Mouse (Mus musculus) heart, embryonic 10.5 days (tissue): ENCODE data around the gene Tbl1xr1. TPM values are rescaled to one million over a fixed set of nuclear protein-coding genes. Genes with fewer than 3 reads are reported as not detected.

Experiments
- DNase-seq: peaks from one replicate; pipeline ENCODE4 v3.0.0-alpha.2; 2017; ENCODE audit warnings: low spot score
- H3K27ac ChIP-seq: fragments of 300-500 bp; sonication (generic); 2 replicates; pipeline ENCODE4 v1.5.1; 2016; ENCODE audit warnings: mild to moderate bottlenecking
- H3K27me3 ChIP-seq: fragments of 300-500 bp; sonication (generic); 2 replicates; pipeline ENCODE4 v1.6.1; 2016; ENCODE audit warnings: mild to moderate bottlenecking; ENCODE audit not compliant: poor library complexity, insufficient read depth, severe bottlenecking
- H3K36me3 ChIP-seq: fragments of 300-500 bp; sonication (generic); 2 replicates; pipeline ENCODE4 v1.6.1; 2016; ENCODE audit warnings: mild to moderate bottlenecking, moderate library complexity
- H3K4me1 ChIP-seq: fragments of 300-500 bp; sonication (generic); 2 replicates; pipeline ENCODE4 v1.6.1; 2016; ENCODE audit warnings: mild to moderate bottlenecking
- H3K4me3 ChIP-seq: fragments of 300-500 bp; sonication (generic); 2 replicates; pipeline ENCODE4 v1.5.1; 2016; ENCODE audit warnings: mild to moderate bottlenecking, moderate library complexity
- H3K9me3 ChIP-seq: fragments of 300-500 bp; sonication (generic); 2 replicates; pipeline ENCODE4 v1.6.1; 2016; ENCODE audit warnings: mild to moderate bottlenecking, moderate library complexity
- WGBS: fragments of 180-500 bp; shearing (Covaris S2); methylation state at CpG from one replicate; pipeline ENCODE4 v1.1.7; 2016; 5-methylcytosine and 5-hydroxymethylcytosine counted together
- polyA plus RNA-seq: library from polyadenylated mRNA; unstranded; fragments of >200 nt; fragmentation: Nextera tagmentation; extraction: Ambion mirVana; gene quantifications from 2 replicates; pipeline ENCODE4 v1.2.1, GENCODE M21; 2016

Gene Tbl1xr1
- polyA plus RNA-seq, 1 experiment from 2014 or later, result 17.7 TPM

DNA sequence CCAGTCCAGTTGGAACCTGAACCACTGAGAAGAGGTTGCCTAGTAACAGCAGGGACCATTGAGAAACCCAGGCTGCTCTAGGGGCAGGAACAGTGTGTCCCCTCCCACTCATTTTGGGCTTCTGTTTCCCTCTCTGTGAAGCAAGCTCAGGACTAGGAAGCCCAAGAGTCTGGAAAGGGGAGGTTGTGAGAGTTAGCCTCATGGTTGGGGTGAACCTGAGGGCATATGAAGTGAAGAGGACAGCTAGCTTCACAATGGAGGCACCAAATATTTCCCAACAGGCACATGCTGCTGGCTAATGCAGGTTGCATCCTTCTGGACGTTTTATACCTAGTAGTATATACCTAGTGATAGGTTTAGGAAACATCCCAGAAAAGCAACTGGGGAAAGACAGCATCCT lies 122.3 kb downstream of the Tbl1xr1 start:
- H3K27me3 ChIP-seq, result no peaks in the 10 kb centered on the region
- WGBS, result 63% methylated on average over 1 of the region's 1 CpGs
- DNase-seq, result no peak
- no peaks in the 10 kb centered on the region for H3K9me3 ChIP-seq
- H3K4me3 ChIP-seq, result no peak overlapping the region
- H3K4me1 ChIP-seq, result no peaks in the 10 kb centered on the region
- H3K36me3 ChIP-seq, result peaks cover 70% of the 10 kb centered on the region
- H3K27ac ChIP-seq, result no peak overlapping the region

DNA sequence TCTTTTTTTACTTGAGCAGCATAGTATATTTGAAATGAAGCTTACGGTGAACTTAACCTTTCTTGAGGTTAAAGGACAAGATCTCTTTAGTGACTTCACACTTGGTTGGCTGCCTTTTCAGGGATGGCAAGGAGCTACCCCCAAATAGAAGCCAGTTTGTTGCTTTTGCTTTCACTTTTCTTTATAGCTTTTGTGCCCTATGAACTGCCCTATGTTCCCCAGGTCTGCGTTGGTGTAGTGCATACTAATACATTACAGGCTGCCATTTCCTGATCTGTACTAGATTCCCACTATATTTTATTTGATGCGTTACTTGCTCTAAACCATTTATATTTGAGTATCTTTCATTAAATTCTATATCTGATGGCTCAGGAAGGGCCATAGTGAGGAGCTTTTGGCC lies 127.7 kb downstream of the Tbl1xr1 start:
- 94% methylated on average over 3 of the region's 3 CpGs for WGBS
- no peaks in the 10 kb centered on the region for H3K4me1 ChIP-seq
- H3K9me3 ChIP-seq, result no peaks in the 10 kb centered on the region
- H3K27me3 ChIP-seq, result no peaks in the 10 kb centered on the region
- H3K27ac ChIP-seq, result no peak overlapping the region
- no peak overlapping the region for H3K4me3 ChIP-seq
- H3K36me3 ChIP-seq, result peaks cover 44% of the 10 kb centered on the region
- no peak for DNase-seq

GRCm38 (mm10) chr3:22221557-22221956 lies 145.1 kb downstream of the Tbl1xr1 start:
- DNase-seq, result no peak
- Histone ChIP-seq H3K4me3 (no peak overlapping the region), H3K27ac (no peak overlapping the region), H3K4me1 (0 out of 2 replicates have a peak, but pooled peaks cover 4% of the 10 kb centered on the region), H3K36me3 (peaks cover 3% of the 10 kb centered on the region; the same call in 1 of the 2 replicates), H3K9me3 (no peaks in the 10 kb centered on the region; the same call in 1 of the 2 replicates), H3K27me3 (no peaks in the 10 kb centered on the region)
- WGBS, result 74% methylated on average over 2 of the region's 2 CpGs

GRCm38 (mm10) chr3:22222351-22222750 lies 145.9 kb downstream of the Tbl1xr1 start:
- H3K36me3 ChIP-seq, result peaks cover 3% of the 10 kb centered on the region; the same call in 1 of the 2 replicates
- H3K27ac ChIP-seq, result no peak overlapping the region
- DNase-seq, result no peak
- no peak overlapping the region for H3K4me3 ChIP-seq
- no peaks in the 10 kb centered on the region for H3K27me3 ChIP-seq
- H3K9me3 ChIP-seq, result no peaks in the 10 kb centered on the region; the same call in 1 of the 2 replicates
- H3K4me1 ChIP-seq, result 0 out of 2 replicates have a peak, but pooled peaks cover 4% of the 10 kb centered on the region
- WGBS, result 25% methylated on average over 12 of the region's 12 CpGs

DNA sequence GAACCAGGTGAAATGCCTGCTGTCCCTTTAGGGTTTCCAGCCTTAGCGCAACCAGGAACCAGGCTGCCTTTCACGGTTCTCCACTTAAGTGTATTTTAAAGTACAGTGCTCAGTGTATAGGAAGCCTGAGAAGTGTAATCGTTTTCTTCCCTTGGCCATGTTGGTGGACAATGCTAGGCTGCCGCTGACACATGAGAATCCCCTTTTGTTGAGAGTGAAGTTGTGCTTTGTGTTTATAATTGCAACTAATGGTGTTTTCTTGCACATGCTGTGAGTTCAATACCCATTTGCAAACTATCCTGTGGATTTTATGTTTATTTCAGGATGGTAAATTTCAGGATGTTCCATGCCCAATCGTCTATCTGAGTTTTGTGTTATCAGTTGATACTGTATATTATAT lies 146.6 kb downstream of the Tbl1xr1 start:
- Histone ChIP-seq H3K9me3 (no peaks in the 10 kb centered on the region; the same call in 1 of the 2 replicates), H3K4me1 (0 out of 2 replicates have a peak, but pooled peaks cover 4% of the 10 kb centered on the region), H3K4me3 (no peak overlapping the region), H3K36me3 (peaks cover 3% of the 10 kb centered on the region; the same call in 1 of the 2 replicates), H3K27ac (no peak overlapping the region), H3K27me3 (no peaks in the 10 kb centered on the region)
- 87% methylated on average over 5 of the region's 5 CpGs for WGBS
- DNase-seq, result no peak

DNA sequence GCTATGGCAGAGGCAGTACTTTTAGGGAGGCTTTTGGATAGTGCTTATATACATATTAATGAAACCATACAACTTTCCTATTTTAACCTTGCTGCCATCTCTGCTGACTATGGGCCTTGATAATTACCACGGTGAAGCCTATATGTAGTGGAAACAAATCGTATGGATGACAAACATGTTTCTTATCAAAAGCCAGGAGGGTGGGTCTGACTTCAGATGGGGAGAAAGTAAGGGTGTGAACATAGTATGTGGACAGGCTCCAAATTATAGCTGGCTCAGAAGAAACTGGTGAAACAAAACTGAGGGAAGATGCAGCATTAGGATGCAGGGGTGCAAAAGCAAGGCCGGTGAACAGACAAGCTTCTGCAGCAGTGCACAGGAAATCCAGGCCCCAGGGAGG lies 151.6 kb downstream of the Tbl1xr1 start:
- no peak for DNase-seq
- Histone ChIP-seq H3K9me3 (no peaks in the 10 kb centered on the region), H3K27me3 (no peaks in the 10 kb centered on the region), H3K4me1 (no peaks in the 10 kb centered on the region), H3K4me3 (no peak overlapping the region), H3K27ac (no peak overlapping the region), H3K36me3 (no peaks in the 10 kb centered on the region)
- 71% methylated on average over 3 of the region's 3 CpGs for WGBS

GRCm38 (mm10) chr3:22230635-22231034 lies 154.2 kb downstream of the Tbl1xr1 start:
- Histone ChIP-seq H3K27ac (no peak overlapping the region), H3K27me3 (no peaks in the 10 kb centered on the region), H3K36me3 (no peaks in the 10 kb centered on the region), H3K9me3 (no peaks in the 10 kb centered on the region), H3K4me1 (no peaks in the 10 kb centered on the region), H3K4me3 (no peak overlapping the region)
- 56% methylated on average over 3 of the region's 3 CpGs for WGBS
- DNase-seq, result no peak

- 87% methylated on average over 16 of the region's 16 CpGs for WGBS
- Histone ChIP-seq H3K27ac (no peak overlapping the region), H3K4me3 (no peak overlapping the region), H3K27me3 (no peaks in the 10 kb centered on the region), H3K4me1 (no peaks in the 10 kb centered on the region), H3K9me3 (peaks cover 8% of the 10 kb centered on the region), H3K36me3 (no peaks in the 10 kb centered on the region)
- DNase-seq, result no peak
Observed at GRCm38 (mm10) chr3:22238106-22238900, 161.9 kb downstream of the Tbl1xr1 start.
